Mouse (Mus musculus) C2C12 (cell line): ENCODE results near the gene Olfr307.

Source experiments
- CEBPB ChIP-seq: IDR thresholded peaks from one replicate; pipeline ENCODE4 v1.6.1; 2011; ENCODE audit warnings: low read depth, mild to moderate bottlenecking, control low read depth, moderate library complexity
- CTCF ChIP-seq: IDR thresholded peaks from one replicate; pipeline ENCODE4 v1.5.1; 2011; ENCODE audit not compliant: control insufficient read depth, insufficient read depth, insufficient read length
- MAX ChIP-seq: IDR thresholded peaks from one replicate; pipeline ENCODE4 v1.6.1; 2011; ENCODE audit warnings: mild to moderate bottlenecking, control low read depth
- MYOD1 ChIP-seq: IDR thresholded peaks from one replicate; pipeline ENCODE4 v1.6.1; 2011; ENCODE audit warnings: low read depth; ENCODE audit not compliant: control insufficient read depth, insufficient read length
- USF1 ChIP-seq: IDR thresholded peaks from one replicate; pipeline ENCODE4 v1.6.1; 2011; ENCODE audit warnings: low read depth, mild to moderate bottlenecking, control low read depth, moderate library complexity

DNA sequence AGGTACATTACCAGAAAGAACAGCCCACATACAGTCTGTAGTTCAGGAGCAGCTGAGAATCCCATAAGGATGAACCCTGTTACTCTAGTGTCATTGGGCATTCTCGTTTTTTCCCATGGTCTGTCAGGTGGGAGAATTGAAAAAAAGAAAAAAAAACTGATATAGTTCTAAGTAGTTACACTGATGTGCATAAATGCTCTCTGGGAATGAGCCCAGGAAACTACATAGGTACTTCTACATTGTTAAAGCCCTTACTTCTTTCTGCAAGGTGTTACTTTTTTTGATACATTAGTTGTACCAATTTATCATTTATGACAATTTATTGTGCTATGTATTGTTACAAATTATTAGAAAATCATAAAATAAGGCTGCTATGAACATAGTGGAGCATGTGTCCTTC, 49.2 kb upstream of the Olfr307 start, which contains the start of gene Olfr304:
- no peak for TF ChIP-seq MAX
- TF ChIP-seq CTCF, result no peak
- TF ChIP-seq USF1, result no peak
- no peak for TF ChIP-seq MYOD1
- no peak for TF ChIP-seq CEBPB
